Mouse (Mus musculus) liver, embryonic 12.5 days (tissue): ENCODE results near the gene Kcnmb1. TPM values are rescaled to one million over a fixed set of nuclear protein-coding genes. Genes with fewer than 3 reads are reported as not detected.

Experiments used
- ATAC-seq: fragments of 200-750 bp; cut with Nextera tagmentation; 2 replicates; pipeline ENCODE4 v1.8.0; 2017; ENCODE audit warnings: moderate number of reproducible peaks, mild to moderate bottlenecking, moderate library complexity
- H3K27ac ChIP-seq: fragments of 300-500 bp; sonication (generic); 2 replicates; pipeline ENCODE4 v1.5.1; 2016; ENCODE audit warnings: mild to moderate bottlenecking
- H3K27me3 ChIP-seq: fragments of 300-500 bp; sonication (generic); replicated peaks from 2 replicates; pipeline ENCODE4 v1.6.1; 2016; ENCODE audit warnings: mild to moderate bottlenecking, moderate library complexity
- H3K36me3 ChIP-seq: fragments of 300-500 bp; sonication (generic); 2 replicates; pipeline ENCODE4 v1.6.1; 2016; ENCODE audit warnings: mild to moderate bottlenecking, moderate library complexity
- H3K4me1 ChIP-seq: fragments of 300-500 bp; sonication (generic); 2 replicates; pipeline ENCODE4 v1.6.1; 2016
- H3K4me2 ChIP-seq: fragments of 300-500 bp; sonication (generic); 2 replicates; pipeline ENCODE4 v1.6.1; 2016; ENCODE audit warnings: mild to moderate bottlenecking, moderate library complexity
- H3K4me3 ChIP-seq: fragments of 300-500 bp; sonication (generic); 2 replicates; pipeline ENCODE4 v1.5.1; 2016; ENCODE audit warnings: mild to moderate bottlenecking, moderate library complexity
- H3K9ac ChIP-seq: fragments of 300-500 bp; sonication (generic); 2 replicates; pipeline ENCODE4 v1.6.1; 2016; ENCODE audit warnings: mild to moderate bottlenecking, moderate library complexity
- H3K9me3 ChIP-seq: fragments of 300-500 bp; sonication (generic); replicated peaks from 2 replicates; pipeline ENCODE4 v1.6.1; 2016; ENCODE audit warnings: mild to moderate bottlenecking, moderate library complexity
- WGBS: fragments of 180-500 bp; shearing (Covaris S2); methylation state at CpG from one replicate; pipeline ENCODE4 v1.1.7; 2016; ENCODE audit not compliant: insufficient replicate concordance; 5-methylcytosine and 5-hydroxymethylcytosine counted together
- polyA plus RNA-seq: library from polyadenylated mRNA; unstranded; fragments of >200 nt; fragmentation: Nextera tagmentation; extraction: Ambion mirVana; gene quantifications from 2 replicates; pipeline ENCODE4 v1.2.1, GENCODE M21; 2016

Kcnmb1 gene
- polyA plus RNA-seq, 1 experiment from 2014 or later: 0.18 TPM

DNA sequence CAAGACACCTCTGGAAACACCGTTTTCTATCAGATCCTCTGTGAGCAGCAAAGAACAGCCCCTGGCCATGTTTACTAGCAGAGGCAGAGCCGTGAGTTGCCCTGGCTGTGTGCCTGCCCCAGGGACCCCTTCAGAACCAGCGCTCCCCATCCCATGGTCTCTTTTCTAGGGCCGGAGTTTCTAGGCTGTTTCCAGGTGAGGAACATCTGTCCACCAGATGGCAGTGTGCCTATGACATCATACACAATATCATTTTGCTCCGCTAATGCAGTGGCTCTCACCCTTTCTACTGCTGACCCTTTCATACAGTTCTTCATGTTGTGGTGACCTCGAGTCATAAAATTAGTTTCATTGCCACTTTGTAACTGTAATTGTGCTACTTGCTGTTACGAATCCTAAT lies 34.2 kb upstream of the Kcnmb1 start:
- Histone ChIP-seq H3K36me3 (no peaks in the 10 kb centered on the region), H3K9me3 (no peaks in the 10 kb centered on the region)

DNA sequence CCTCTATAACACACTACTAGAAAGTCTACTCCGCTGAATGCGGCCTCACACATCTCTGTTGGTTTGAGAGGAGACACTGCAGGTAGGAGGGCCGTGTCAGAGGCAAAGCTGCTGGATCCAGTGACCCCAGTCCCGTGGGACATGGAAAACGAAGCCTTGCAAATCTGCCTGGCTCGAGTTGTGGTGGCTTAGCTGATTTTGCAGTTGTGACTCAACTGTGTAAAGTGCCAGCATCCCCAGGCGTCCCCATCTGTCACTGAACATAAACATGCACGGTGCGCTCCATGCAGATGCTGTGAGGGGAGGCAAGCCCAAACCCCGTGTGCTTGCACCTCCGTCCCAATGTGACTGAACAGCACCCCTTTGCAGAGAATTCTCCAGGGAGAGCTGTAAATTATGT lies 33.4 kb upstream of the Kcnmb1 start:
- ATAC-seq: no peak
- Histone ChIP-seq H3K27me3 (no peaks in the 10 kb centered on the region), H3K9ac (no peak overlapping the region), H3K36me3 (no peaks in the 10 kb centered on the region), H3K4me2 (no peak overlapping the region), H3K27ac (no peak overlapping the region), H3K4me3 (no peak overlapping the region), H3K9me3 (no peaks in the 10 kb centered on the region), H3K4me1 (peaks cover 6% of the 10 kb centered on the region)
- whole genome bisulfite sequencing: 62% methylated on average over 11 of the region's 11 CpGs

More for the DNA sequence above, 34.2 kb upstream of the Kcnmb1 start:
- H3K4me3 ChIP-seq: no peak overlapping the region
- no peaks in the 10 kb centered on the region for H3K27me3 ChIP-seq
- no peak overlapping the region for H3K9ac ChIP-seq
- no peak overlapping the region for H3K4me2 ChIP-seq
- peaks cover 6% of the 10 kb centered on the region for H3K4me1 ChIP-seq
- no peak overlapping the region for H3K27ac ChIP-seq
- WGBS: 32% methylated on average over 7 of the region's 7 CpGs
- no peak for ATAC-seq

DNA sequence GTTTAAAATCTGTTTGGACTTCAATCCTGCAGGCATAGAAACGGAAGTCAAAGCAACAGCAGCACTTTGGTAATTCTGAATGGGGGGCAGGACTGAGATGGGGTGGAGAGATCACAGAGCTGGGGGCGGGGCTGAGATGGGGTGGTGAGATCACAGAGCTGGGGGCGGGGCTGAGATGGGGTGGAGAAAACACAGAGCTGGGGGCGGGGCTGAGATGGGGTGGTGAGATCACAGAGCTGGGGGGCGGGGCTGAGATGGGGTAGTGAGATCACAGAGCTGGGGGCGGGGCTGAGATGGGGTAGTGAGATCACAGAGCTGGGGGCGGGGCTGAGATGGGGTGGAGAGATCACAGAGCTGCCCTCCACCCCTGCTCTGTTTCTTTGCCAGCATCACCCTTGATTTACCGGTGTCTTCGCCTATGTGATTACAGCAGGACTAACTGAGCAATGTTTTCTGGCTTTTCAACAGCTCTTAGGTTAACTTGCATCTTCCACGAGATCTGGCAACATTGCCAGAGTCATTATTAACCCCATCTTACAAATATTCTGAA lies 30.9 kb upstream of the Kcnmb1 start:
- Histone ChIP-seq H3K9ac (no peak overlapping the region), H3K27me3 (no peaks in the 10 kb centered on the region), H3K4me1 (peaks cover 6% of the 10 kb centered on the region), H3K27ac (no peak overlapping the region), H3K4me3 (no peak overlapping the region), H3K36me3 (no peaks in the 10 kb centered on the region), H3K9me3 (no peaks in the 10 kb centered on the region), H3K4me2 (no peak overlapping the region)
- WGBS: 22% methylated on average over 8 of the region's 10 CpGs
- ATAC-seq: no peak

DNA sequence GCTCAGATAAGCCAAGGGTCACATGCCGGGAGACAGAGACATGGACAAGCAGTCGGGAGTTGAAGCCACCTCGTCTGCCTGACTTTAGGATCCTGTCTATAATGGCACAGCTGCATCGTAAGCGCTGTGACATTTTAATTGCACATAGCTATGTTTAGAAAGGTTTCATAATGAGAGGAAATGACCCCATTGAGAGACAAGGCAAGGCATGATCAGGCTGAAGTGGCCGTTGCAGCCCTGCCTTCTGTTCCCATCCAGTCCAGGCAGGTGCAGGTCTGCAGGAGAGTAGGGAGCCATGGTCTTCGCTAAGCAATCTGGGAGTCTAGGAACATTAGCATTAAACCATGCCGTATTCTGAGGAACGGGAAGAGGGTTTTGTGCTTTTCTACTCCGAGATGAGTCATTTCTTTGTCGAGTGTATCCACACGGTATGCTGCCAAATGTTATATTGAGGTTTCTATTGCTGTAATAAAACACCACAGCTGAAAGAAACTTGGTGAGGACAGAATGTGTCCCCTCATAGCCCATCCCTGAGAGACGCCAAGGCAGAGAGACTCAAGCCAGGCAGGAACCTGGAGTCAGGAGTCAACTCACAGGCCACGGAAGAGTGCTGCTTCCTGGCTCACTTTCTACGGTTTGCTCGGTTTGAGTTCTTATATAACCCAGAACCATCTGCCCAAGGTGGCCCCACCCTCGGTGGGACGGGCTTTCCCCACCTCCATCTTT lies 30.3 kb upstream of the Kcnmb1 start:
- Histone ChIP-seq H3K4me1 (peaks cover 6% of the 10 kb centered on the region), H3K4me2 (no peak overlapping the region), H3K4me3 (no peak overlapping the region), H3K9me3 (no peaks in the 10 kb centered on the region), H3K27ac (no peak overlapping the region), H3K27me3 (no peaks in the 10 kb centered on the region), H3K36me3 (no peaks in the 10 kb centered on the region), H3K9ac (no peak overlapping the region)
- WGBS: 51% methylated on average over 18 of the region's 18 CpGs
- ATAC-seq: no peak

DNA sequence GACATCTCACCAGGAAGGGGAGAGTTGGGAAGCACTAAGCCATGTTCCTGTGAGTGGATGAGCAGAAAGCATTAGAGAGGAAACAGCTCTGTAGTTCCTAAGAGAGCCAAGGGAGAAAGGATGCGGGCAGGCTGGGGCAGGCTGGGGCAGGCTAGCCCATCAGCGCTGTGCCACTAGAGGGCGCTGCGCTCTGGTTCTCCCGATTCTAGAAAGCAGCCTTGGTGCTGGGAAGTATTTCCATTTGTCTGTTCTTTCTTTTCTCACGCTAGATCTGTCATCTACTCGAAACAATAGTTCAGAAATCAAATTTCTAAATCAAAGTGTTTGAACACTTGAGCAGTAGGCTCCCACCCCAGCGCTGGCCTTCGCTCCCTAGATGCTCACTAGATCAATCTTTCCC lies 28.5 kb upstream of the Kcnmb1 start:
- H3K9me3 ChIP-seq: no peaks in the 10 kb centered on the region
- no peak overlapping the region for H3K4me3 ChIP-seq
- H3K27me3 ChIP-seq: no peaks in the 10 kb centered on the region
- ATAC-seq: no peak
- no peak overlapping the region for H3K27ac ChIP-seq
- H3K9ac ChIP-seq: no peak overlapping the region
- no peak overlapping the region for H3K4me2 ChIP-seq
- H3K4me1 ChIP-seq: peaks cover 13% of the 10 kb centered on the region
- H3K36me3 ChIP-seq: no peaks in the 10 kb centered on the region
- WGBS: 41% methylated on average over 9 of the region's 9 CpGs

DNA sequence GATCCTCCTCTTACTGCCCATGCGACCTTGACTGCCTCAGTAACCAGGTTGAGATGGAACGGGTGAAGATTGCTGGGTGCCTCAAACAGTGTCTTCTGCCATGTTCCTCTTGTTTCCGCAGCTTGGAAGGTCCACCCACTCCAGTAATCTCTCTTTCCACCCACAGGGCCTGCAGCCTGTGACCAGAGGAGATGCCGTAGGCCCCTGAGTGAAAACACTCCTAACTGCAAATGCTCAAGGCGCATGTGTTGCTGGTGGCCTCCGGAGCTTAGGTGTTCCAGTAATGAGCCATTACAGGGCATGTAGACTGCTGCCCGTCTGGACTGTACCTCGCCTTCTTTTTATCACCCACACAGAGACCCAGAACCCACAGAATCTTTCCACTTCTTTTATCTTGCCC lies 25.2 kb upstream of the Kcnmb1 start:
- WGBS: 74% methylated on average over 8 of the region's 8 CpGs
- Histone ChIP-seq H3K9me3 (no peaks in the 10 kb centered on the region), H3K4me3 (no peak overlapping the region), H3K4me1 (peaks cover 17% of the 10 kb centered on the region), H3K9ac (no peak overlapping the region), H3K27me3 (no peaks in the 10 kb centered on the region), H3K27ac (no peak overlapping the region), H3K36me3 (no peaks in the 10 kb centered on the region), H3K4me2 (no peak overlapping the region)
- ATAC-seq: no peak

DNA sequence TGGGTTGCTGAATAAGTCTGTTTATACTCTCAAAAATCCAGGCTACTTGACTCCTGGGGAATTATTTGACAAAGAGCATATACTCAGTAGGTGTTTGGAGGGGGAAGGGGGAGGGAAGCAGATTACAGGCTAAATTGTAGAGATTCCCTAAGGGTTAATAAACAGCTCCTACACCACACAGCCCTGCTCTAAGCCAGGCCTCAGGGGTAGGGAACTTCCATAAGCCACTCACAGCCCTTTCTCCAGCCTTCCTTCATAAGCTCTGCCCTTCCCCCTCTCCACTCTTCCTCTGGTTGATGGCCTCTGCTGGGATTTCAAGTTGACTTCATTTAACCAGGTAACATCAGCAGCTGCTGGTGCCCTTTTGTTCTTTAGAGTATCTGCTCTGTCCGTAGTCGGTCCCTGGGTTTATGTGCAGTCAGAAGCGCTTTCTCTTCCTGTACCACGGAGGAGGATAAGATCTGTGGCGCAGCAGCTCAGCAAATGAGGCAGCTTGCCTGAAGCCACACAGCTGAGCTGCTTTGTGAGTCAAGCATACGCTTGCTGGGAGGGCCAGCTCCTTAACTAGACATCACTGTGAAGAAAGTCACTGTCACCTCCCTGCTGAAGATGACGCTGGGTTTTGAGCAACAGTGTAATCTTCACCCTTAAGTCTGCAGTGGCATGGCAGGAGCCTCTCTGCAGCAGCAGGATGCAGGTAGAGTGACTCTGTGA lies 24.1 kb upstream of the Kcnmb1 start:
- Histone ChIP-seq H3K27ac (no peak overlapping the region), H3K9ac (no peak overlapping the region), H3K4me1 (peaks cover 17% of the 10 kb centered on the region), H3K36me3 (no peaks in the 10 kb centered on the region), H3K4me3 (no peak overlapping the region), H3K9me3 (no peaks in the 10 kb centered on the region), H3K27me3 (no peaks in the 10 kb centered on the region), H3K4me2 (no peak overlapping the region)
- ATAC-seq: no peak
- 26% methylated on average over 7 of the region's 7 CpGs for WGBS

DNA sequence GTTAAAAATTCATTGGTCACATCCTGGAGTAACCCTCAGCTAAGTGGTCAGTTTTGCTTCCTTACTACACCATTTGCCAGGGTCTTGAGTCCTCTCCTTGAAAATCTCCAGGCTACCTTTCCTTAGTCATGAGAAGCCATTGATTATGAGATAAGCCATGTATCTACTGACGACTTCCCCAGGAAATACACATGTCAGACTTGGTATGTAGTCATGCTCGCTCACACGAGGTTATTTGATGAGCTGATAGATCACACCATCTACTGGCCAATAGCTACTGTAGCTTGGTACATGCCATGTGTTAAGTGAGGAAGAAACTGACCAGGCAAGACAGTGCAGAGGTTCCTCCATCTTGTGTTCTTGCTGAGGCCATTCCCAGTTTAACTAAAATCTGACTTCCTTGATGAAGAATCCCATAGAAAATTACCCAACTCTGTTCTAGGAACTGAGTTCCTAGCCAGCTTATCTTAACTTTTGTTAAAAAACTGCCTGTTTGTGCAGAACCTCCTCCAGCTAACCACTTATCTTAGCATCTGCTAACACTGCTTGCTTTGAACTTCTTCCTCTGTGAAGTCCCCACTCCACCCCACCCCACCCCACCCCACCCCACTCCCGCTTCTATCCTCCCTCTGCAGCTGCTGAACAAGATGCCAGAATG lies 23.2 kb upstream of the Kcnmb1 start:
- Histone ChIP-seq H3K27ac (no peak overlapping the region), H3K36me3 (no peaks in the 10 kb centered on the region), H3K4me1 (peaks cover 17% of the 10 kb centered on the region), H3K4me3 (no peak overlapping the region), H3K27me3 (no peaks in the 10 kb centered on the region), H3K4me2 (no peak overlapping the region), H3K9ac (no peak overlapping the region), H3K9me3 (no peaks in the 10 kb centered on the region)
- 26% methylated on average over 4 of the region's 4 CpGs for WGBS
- no peak for ATAC-seq

DNA sequence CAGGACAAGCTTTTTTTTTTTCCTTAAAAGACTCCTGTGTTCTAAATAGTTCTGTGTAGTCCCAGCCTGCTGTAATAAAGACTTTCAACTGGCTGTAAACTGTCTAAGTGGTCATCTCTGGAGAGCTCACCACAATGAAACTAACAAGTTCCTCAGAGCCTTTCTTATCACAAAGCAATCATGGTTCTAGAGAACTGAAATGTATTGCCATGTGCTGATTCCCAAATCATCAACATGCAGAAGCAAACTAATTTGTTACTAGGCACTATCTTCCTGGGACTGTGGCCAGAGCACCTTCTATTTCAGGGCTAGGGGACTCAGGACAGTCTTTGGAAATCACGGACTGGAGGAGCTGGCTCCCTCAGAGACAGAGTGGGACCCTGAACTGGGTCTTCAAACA lies 19.2 kb upstream of the Kcnmb1 start:
- H3K36me3 ChIP-seq: no peaks in the 10 kb centered on the region
- no peak overlapping the region for H3K4me3 ChIP-seq
- WGBS: 61% methylated on average over 1 of the region's 1 CpGs
- no peak overlapping the region for H3K9ac ChIP-seq
- H3K4me2 ChIP-seq: no peak overlapping the region
- ATAC-seq: no peak
- H3K27me3 ChIP-seq: no peaks in the 10 kb centered on the region
- H3K4me1 ChIP-seq: peaks cover 17% of the 10 kb centered on the region
- no peaks in the 10 kb centered on the region for H3K9me3 ChIP-seq
- H3K27ac ChIP-seq: no peak overlapping the region

DNA sequence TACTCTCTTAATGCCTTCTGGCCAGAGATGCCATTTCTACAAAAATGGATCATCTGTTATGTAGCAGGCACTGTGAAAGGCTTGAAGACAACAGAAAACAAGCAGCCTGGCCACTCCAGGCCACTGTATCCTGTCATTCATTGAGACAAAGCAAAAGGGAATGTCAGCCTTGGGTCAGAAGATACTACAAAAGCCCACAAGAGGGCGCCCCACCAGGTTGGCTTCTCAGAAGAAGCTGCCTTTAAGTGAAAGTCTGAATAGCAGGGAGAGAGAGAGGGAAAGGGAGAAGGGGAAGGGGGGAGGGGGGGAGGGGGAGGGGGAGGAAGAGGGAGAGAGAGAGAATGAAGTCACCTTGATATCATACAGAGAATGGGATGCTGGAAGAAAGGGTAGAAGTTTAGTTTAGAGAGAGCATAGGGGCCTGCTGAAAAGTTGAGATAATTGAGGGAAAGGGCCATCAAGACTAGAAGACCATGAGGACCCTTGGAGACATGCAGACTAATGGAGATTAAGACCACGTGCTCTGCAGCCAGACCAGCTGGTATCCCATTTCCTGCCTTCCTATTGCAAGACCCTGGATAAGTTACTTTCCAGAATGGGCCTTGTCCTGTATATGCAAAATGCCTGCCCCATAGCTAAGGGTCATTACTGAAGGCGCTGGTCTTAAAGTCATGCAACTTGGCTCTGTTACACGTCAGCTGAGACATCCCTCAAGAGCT lies 18.6 kb upstream of the Kcnmb1 start:
- no peak overlapping the region for H3K9ac ChIP-seq
- H3K9me3 ChIP-seq: no peaks in the 10 kb centered on the region
- 55% methylated on average over 4 of the region's 4 CpGs for WGBS
- no peak for ATAC-seq
- peaks cover 10% of the 10 kb centered on the region for H3K4me1 ChIP-seq
- no peak overlapping the region for H3K4me3 ChIP-seq
- no peaks in the 10 kb centered on the region for H3K36me3 ChIP-seq
- no peak overlapping the region for H3K4me2 ChIP-seq
- no peak overlapping the region for H3K27ac ChIP-seq
- H3K27me3 ChIP-seq: no peaks in the 10 kb centered on the region

DNA sequence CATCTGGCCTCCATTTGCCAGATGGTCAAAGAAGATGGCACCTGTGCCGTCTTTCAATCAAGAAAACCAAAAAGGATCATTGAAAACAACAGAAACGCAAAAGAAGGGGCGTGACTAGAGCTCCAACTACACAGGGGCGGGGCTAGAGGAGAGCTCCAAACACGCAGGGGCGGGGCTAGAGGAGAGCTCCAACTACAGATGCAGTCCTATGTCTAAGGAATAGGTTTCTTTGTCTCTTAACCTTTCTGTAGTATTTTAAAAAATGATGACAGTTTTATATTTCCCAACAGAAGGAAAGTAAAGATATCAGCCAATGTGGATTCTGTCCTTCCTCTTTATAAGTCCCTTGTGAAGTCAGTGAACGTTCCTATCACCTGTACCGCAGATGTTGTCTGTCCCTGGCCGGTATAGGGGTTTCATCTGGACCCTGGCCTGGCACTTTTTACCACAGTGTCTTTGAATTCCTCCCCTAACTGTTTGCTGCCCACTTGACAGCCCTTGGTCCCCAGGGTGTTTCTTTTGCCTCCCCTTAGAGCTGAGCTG lies 18.0 kb upstream of the Kcnmb1 start:
- no peak overlapping the region for H3K4me2 ChIP-seq
- H3K36me3 ChIP-seq: no peaks in the 10 kb centered on the region
- ATAC-seq: no peak
- peaks cover 4% of the 10 kb centered on the region; the same call in 1 of the 2 replicates for H3K4me1 ChIP-seq
- H3K27me3 ChIP-seq: no peaks in the 10 kb centered on the region
- H3K27ac ChIP-seq: no peak overlapping the region
- no peak overlapping the region for H3K9ac ChIP-seq
- 65% methylated on average over 9 of the region's 9 CpGs for WGBS
- H3K4me3 ChIP-seq: no peak overlapping the region
- no peaks in the 10 kb centered on the region for H3K9me3 ChIP-seq
